Mouse (Mus musculus) cerebellum, postnatal 36 days (tissue): ENCODE data around the gene Synpo2l.
"Not testable (repeated sequence)": the region's sequence is repeated elsewhere in the genome, so short reads cannot be mapped to it uniquely, and the experiment has no call there.

Source experiments
- DNase-seq, 2 experiments: peaks; one replicate each; pipeline ENCODE4 v3.0.0; 2021 to 2022; ENCODE audit warnings: mixed read lengths in 2 of 2

The Synpo2l gene

DNA sequence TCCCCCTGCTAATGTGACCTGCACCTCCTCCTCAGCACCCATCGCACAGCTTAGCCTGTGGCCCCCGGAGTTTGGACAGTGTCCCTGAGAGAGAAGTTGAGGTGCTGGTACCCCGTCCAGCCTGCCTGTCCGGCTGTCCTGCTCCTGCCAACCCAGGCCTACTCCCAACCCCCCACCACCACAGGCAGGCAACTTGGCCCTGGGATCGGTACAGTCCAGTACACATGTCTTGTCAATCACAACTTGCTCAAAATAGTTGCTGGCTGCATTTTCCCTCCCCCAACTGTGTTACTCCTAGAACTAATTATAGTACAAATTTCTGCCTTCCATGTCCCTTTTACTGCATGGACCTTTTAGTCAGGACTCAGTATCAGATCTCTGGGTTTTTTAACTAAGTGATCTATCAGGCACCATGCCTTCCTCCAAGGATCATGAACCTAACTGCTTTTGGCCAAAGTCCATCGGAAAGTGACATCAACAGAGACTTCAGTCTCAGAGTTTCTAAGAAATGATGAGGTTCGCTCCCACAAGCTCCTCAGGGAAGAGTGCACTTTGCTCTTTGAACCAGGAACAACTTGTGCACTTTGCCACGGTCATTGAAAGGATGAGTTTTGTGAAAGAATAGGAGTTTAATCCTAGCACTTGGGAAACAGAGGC, at the start of gene Synpo2l:
TSS of gene Synpo2l (minus strand) at position 201 of the 657 bp plus-strand sequence.
- DNase-seq = no peak

GRCm38 (mm10) chr14:20713832-20714231, 45.7 kb upstream of the Synpo2l start:
- DNase-seq = no peak

DNA sequence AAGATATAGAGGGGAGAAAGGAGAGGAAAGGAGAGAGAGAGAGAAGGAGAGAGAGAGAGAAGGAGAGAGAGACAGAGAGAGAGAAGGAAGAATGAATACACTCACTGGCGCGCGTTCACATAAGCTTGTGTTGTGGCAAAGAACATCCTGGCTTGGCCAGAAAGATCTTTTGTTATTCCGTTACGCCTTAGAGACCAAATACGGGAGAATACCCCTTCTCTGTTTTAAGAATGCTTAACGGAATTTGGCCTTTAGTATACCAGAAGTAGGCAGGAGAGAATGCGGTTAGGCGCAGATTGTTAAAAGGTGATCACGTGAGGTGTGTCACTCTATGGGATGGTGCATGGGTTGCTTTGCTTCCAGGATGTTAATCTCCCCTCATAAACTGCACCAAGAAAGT, 40.1 kb upstream of the Synpo2l start:
- DNase-seq = no peak

- peak; percentile 91 for DNase-seq
Observed at GRCm38 (mm10) chr14:20707201-20708190, 39.3 kb upstream of the Synpo2l start, which contains the start of gene Zswim8. TSS of gene Zswim8 (plus strand) at chr14:20707552.

DNA sequence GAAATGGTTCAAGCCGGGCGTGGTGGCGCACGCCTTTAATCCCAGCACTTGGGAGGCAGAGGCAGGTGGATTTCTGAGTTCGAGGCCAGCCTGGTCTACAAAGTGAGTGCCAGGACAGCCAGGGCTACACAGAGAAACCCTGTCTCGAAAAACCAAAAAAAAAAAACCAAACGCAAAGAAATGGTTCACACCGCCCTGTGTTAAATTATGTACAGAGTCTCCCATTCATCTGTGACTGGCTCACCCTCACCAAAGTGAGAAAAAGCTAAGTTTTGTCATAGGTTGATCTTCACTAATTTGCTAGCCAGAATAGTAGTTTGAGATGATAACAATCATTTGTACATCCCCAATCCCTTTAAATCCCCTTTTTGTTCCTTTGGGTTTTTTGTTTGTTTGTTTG, 35.3 kb upstream of the Synpo2l start:
- DNase-seq = not testable (repeated sequence)

DNA sequence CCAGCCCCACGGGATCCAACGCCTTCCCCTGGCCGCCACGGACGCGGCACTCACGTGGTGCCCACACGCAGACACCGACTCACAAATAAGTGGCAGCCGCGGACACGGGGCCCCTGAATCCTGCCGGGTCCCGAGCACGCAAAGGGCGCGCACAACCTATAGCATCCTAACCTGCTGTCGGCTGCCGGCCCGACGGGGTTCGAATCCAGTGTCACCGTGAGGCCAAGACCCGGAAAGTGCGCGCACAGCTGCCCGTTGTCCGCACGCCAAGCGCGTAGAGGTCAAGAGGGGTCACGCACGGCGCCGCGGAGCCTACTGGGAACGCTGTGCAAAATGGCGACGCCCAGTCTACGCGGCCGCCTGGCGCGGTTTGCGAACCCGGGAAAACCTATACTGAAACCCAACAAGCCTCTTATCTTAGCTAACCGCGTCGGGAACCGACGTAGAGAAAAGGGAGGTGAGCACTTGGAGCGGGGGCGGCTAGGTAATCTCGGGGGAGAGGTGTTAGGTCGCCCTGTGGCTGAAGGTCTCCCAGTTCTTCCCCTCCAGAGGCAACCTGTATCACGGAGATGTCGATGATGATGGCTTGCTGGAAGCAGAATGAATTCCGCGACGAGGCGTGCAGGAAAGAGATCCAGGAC, 34.7 kb upstream of the Synpo2l start, which contains the start of gene Chchd1:
TSS of gene Chchd1 (plus strand) at position 266 of the 641 bp plus-strand sequence.
- peak; percentile 89 to 90 for DNase-seq

DNA sequence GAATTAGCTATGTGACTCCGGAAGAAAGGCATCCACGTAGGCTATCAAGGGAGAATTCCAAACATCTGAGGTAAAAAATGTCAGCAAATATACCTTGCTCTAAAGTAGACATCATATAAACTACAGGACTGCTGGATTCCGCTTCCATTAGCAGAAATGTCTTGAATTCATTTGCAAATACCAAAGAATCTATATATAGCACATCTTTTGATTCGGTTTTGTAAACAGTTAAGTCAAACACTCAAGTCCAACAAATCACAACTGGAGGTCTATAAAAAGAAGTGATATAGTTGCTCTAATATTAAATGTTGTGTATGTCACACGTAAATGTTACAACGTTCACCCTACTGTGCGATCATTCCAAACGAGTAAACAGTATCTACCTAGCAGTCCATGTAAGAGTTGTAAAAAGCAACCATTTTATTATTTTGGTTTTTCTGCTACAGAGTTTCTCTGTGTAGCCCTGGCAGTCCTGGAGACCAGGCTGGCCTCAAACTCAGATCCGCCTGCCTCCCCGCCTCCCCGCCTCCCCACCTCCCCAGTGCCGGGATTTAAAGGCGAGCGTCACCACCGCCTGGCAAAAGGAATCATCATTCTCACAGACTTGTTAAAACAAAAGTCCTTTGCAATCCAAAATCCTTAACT, 34.1 kb upstream of the Synpo2l start:
- DNase-seq = no peak

DNA sequence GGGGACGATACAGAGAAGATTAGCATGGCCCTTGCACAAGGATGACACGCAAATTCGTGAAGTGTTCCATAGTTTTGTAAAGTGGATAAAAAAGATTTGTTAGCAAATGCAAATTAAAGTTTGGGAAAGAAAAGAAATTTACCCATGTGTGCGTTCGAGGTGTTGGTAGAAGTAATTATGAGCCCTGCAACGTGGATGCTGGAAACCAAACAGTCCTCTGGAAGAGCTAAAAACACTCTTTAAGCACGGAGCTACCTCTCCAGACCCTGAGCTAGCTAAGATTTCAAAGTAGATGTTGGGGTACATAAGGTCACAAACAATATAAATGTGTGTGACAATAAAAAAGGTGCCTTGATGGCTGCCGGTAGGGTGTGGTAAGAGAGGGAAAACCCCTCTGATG, 33.4 kb upstream of the Synpo2l start:
- DNase-seq = no peak

GRCm38 (mm10) chr14:20700362-20700761, 32.2 kb upstream of the Synpo2l start:
- no peak for DNase-seq

DNA sequence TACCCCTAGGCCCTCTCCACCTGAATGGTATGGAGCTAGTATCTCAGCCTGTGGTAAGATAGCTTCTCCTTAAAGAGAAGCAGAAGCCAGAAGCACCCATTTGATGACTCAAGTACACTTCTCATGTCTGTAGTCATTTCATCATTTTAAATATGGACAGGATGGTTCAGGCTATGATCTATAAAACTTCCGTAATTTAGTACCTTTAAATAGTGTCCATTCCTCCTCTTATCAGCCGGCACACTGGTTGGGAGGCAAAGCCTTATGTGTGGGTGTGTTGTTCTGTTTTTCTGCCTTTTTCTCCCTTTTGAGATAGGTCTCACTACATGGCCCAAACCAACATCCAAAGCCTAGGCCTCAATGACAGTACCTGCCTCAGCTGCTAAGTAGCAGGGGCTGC, 30.4 kb upstream of the Synpo2l start:
- no peak for DNase-seq

- DNase-seq = peak; percentile 48
Observed at GRCm38 (mm10) chr14:20696986-20697385, 28.8 kb upstream of the Synpo2l start.

DNA sequence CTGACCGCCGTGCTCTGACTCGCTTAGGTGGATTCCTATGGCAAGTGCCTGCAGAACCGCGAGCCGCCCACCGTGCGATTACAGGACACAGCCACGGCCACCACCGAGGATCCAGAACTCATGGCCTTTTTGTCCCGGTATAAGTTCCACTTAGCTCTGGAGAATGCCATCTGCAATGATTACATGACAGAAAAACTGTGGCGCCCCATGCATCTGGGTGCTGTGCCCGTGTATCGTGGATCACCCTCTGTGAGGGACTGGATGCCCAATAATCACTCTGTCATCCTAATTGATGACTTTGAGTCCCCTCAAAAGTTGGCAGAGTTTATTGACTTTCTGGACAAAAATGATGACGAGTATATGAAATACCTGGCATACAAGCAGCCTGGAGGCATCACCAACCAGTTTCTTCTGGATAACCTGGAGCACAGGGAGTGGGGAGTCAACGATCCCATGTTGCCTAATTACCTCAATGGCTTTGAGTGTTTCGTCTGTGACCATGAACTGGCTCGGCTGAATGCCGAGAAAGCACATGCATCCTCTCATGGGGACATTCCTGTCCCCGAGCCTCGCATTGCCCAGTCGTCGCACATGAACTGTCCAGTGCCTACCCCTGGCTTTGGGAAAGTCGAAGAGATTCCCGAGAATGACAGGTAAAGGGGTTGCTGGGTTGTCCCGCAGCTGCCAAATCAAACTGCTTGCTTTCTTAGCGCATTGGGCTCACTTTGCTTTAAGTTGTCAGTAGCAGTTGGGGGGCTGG, 27.8 kb upstream of the Synpo2l start:
- DNase-seq = peak; percentile 14 to 20

DNA sequence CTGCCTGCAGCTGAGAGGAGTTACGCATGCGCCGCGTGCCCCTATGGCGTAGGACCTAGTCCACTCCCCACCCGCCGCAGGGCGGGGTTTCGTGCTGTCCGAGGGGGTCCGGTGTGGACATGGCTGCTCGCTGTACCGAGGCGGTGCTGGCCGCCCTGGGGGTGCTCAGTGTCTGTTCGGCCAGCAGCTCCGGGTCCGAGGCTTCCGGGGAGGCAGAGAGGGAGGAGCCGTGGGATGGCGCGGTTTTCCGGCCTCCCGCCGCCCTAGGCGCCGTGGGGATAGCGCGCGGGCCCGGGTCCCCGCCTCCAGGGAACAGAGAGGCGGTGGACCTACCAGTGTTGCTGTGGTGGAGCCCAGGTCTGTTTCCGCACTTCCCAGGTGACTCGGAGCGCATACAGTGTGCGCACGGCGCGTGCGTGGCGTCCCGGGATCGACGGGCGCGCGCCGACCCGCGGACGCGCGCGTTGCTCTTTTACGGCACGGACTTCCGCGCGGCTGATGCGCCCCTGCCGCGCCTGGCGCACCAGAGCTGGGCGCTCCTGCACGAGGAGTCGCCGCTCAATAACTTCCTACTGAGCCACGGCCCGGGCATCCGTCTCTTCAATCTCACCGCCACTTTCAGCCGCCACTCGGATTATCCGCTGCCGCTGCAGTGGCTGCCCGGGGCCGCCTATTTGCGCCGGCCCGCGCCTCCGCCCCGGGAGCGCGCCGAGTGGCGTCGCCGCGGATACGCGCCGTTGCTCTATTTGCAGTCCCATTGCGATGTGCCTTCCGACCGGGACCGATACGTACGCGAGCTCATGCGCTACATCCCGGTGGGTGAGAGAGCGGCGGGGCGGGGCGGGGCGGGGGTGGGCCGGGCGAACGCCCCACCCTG, 27.0 kb upstream of the Synpo2l start, which contains the start of gene Fut11:
TSS of gene Fut11 (plus strand) at position 85 of the 877 bp plus-strand sequence.
- DNase-seq = peak; percentile 87 to 92

GRCm38 (mm10) chr14:20694185-20694883, 26.2 kb upstream of the Synpo2l start:
- no peak for DNase-seq

- no peak for DNase-seq
Observed at GRCm38 (mm10) chr14:20693589-20694101, 25.5 kb upstream of the Synpo2l start.

DNA sequence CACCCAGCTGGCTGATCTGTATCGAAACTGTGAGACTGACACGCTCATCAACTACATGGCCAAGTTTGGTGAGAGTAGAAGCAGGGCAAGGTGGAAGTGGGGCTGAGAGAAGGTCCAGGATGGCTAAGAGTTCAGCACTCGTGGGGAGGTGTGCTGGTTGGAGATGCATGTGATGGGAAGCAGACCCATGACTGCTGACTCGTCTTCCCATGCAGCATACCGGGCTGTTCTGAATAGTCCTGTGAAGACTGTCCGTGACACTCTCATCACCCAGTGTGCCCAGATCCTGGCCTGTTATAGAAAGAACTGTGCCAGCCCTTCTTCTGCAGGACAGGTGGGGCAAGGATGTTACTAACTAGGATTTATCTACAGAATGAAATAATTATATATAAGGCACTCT, 23.6 kb upstream of the Synpo2l start:
- no peak for DNase-seq

- no peak for DNase-seq
Observed at GRCm38 (mm10) chr14:20689009-20689408, 20.9 kb upstream of the Synpo2l start.

DNA sequence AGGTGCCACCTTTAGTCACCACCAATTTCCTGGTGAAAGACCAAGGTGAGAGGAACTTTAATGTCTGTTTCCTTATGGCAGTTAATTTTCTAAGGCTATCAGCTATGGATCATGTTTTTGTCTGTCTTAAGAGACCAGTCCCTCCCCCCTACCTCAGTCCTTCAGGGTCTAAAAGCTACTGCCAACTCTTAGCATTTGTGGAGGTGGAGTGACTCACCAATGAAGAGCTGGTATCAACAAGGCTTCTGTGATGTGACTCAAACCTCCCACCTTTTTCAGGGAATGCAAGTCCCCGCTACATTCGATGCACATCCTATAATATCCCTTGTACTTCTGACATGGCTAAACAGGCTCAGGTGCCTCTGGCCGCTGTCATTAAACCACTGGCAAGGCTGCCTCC, 18.4 kb upstream of the Synpo2l start:
- no peak for DNase-seq

GRCm38 (mm10) chr14:20682498-20682897, 14.3 kb upstream of the Synpo2l start:
- no peak for DNase-seq

GRCm38 (mm10) chr14:20681742-20682141, 13.6 kb upstream of the Synpo2l start:
- DNase-seq = no peak
